Mouse (Mus musculus) bone marrow, adult 2 months (tissue): Measurements from ENCODE around the gene Rnaseh1.

Source experiments
- CTCF ChIP-seq: fragments of 200-500 bp; IDR thresholded peaks from 2 replicates; pipeline ENCODE4 v1.5.1; 2011; ENCODE audit warnings: low read length, control low read depth; ENCODE audit not compliant: control insufficient read depth, insufficient read depth
- POLR2A ChIP-seq: fragments of 200-500 bp; IDR thresholded peaks from 2 replicates; pipeline ENCODE4 v1.6.1; 2011; ENCODE audit warnings: low read depth, mild to moderate bottlenecking, control low read depth, low read length, borderline replicate concordance; ENCODE audit not compliant: control insufficient read depth

- TF ChIP-seq POLR2A (no peak), CTCF (no peak)
Measured at GRCm38 (mm10) chr12:28674038-28674720, 24.8 kb downstream of the Rnaseh1 start.
